Mouse (Mus musculus): ENCODE data around the gene Ntrk2. TPM values are rescaled to one million over a fixed set of nuclear protein-coding genes. Genes with fewer than 3 reads are reported as not detected.

Gene Ntrk2
- total RNA-seq, 2 experiments from 2014 or later, result 1.4 to 2.8 TPM

- intact Hi-C loops (cut with DNase I), result no loop called here
- DNase-seq, result no peak
Observed at GRCm38 (mm10) chr13:58921255-58921654, 114.9 kb downstream of the Ntrk2 start.

- no peak for DNase-seq
- intact Hi-C loops (cut with DNase I), result no loop called here
Observed at GRCm38 (mm10) chr13:58921705-58922104, 115.3 kb downstream of the Ntrk2 start.

- intact Hi-C loops (cut with DNase I), result no loop called here
- no peak for DNase-seq
Observed at GRCm38 (mm10) chr13:58922174-58922573, 115.8 kb downstream of the Ntrk2 start.

- intact Hi-C loops (cut with DNase I), result no loop called here
- DNase-seq, result no peak
Observed at GRCm38 (mm10) chr13:58923496-58923895, 117.1 kb downstream of the Ntrk2 start.

- intact Hi-C loops (cut with DNase I), result no loop called here
Observed at GRCm38 (mm10) chr13:58924486-58924885, 118.1 kb downstream of the Ntrk2 start.

GRCm38 (mm10) chr13:58927186-58927585 lies 120.8 kb downstream of the Ntrk2 start:
- intact Hi-C loops (cut with DNase I), result no loop called here
- DNase-seq, result no peak

More at GRCm38 (mm10) chr13:58924486-58924885, 118.1 kb downstream of the Ntrk2 start:
- DNase-seq, result no peak

GRCm38 (mm10) chr13:58927656-58928226 lies 121.4 kb downstream of the Ntrk2 start:
- DNase-seq, result no peak
- intact Hi-C loops (cut with DNase I), result no loop called here

GRCm38 (mm10) chr13:58928668-58929436 lies 122.5 kb downstream of the Ntrk2 start:
- intact Hi-C loops (cut with DNase I), result no loop called here
- no peak for DNase-seq

GRCm38 (mm10) chr13:58930161-58930560 lies 123.8 kb downstream of the Ntrk2 start:
- intact Hi-C loops (cut with DNase I), result no loop called here
- DNase-seq, result no peak

GRCm38 (mm10) chr13:58933126-58933525 lies 126.8 kb downstream of the Ntrk2 start:
- intact Hi-C loops (cut with DNase I), result no loop called here
- no peak for DNase-seq

GRCm38 (mm10) chr13:58934576-58935110 lies 128.3 kb downstream of the Ntrk2 start:
- DNase-seq, result no peak
- intact Hi-C loops (cut with DNase I), result no loop called here

- peak in 1 of 2 experiments; percentile 12 for DNase-seq
- intact Hi-C loops (cut with DNase I), result no loop called here
Observed at GRCm38 (mm10) chr13:58935956-58936495, 129.7 kb downstream of the Ntrk2 start.

GRCm38 (mm10) chr13:58937884-58938283 lies 131.5 kb downstream of the Ntrk2 start:
- DNase-seq, result no peak
- intact Hi-C loops (cut with DNase I), result no loop called here

GRCm38 (mm10) chr13:58938464-58938863 lies 132.1 kb downstream of the Ntrk2 start:
- intact Hi-C loops (cut with DNase I), result no loop called here
- no peak for DNase-seq

- intact Hi-C loops (cut with DNase I), result no loop called here
- DNase-seq, result no peak
Observed at GRCm38 (mm10) chr13:58940208-58940607, 133.8 kb downstream of the Ntrk2 start.

GRCm38 (mm10) chr13:58940798-58941197 lies 134.4 kb downstream of the Ntrk2 start:
- intact Hi-C loops (cut with DNase I), result no loop called here

GRCm38 (mm10) chr13:58945781-58946180 lies 139.4 kb downstream of the Ntrk2 start:
- intact Hi-C loops (cut with DNase I), result no loop called here
- no peak for DNase-seq

More at GRCm38 (mm10) chr13:58940798-58941197, 134.4 kb downstream of the Ntrk2 start:
- no peak for DNase-seq

GRCm38 (mm10) chr13:58946589-58946988 lies 140.2 kb downstream of the Ntrk2 start:
- DNase-seq, result no peak
- intact Hi-C loops (cut with DNase I), result no loop called here

- intact Hi-C loops (cut with DNase I), result no loop called here
- no peak for DNase-seq
Observed at GRCm38 (mm10) chr13:58947056-58947455, 140.7 kb downstream of the Ntrk2 start.

- intact Hi-C loops (cut with DNase I), result no loop called here
- no peak for DNase-seq
Observed at GRCm38 (mm10) chr13:58954331-58954730, 148.0 kb downstream of the Ntrk2 start.

GRCm38 (mm10) chr13:58954764-58955163 lies 148.4 kb downstream of the Ntrk2 start:
- no peak for DNase-seq
- intact Hi-C loops (cut with DNase I), result no loop called here

Measured in heart, postnatal 14 days (tissue).